Mouse (Mus musculus): ENCODE measurements at regions not wholly inside any gene's neighbourhood (a gene's known extent, or its start where the extent isn't known, plus 50 kb on each side); places are given as distances from the start of the nearest gene placed in this dataset.
"Not testable (repeated sequence)": the region's sequence is repeated elsewhere in the genome, so short reads cannot be mapped to it uniquely, and the experiment has no call there.

DNA sequence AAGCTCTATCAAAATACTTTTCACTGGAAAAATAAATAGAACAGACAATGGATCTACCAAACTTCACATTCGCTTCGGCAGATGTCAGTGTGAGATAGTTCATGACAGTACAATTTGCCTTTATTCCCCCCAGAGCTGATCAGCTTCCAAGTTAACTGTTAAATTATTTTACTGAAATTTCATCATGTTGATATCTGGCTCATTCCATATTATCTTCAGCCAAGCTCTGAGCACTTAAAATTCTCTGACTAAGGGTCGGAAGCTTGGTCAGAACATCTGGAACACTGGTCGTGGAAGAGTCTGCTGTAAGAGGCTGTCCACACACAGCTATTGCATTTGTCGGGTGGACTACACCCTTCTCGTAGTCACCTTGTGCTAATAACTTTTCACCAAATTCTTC, 181.3 kb upstream of the Thumpd2 start:
- H3K4me1 ChIP-seq (ENCODE audit: control insufficient read depth, insufficient read depth, low read length) = no peaks in the 10 kb centered on the region
- H3K27me3 ChIP-seq (ENCODE audit: control insufficient read depth, insufficient read depth, low read length) = no peaks in the 10 kb centered on the region
- H3K4me3 ChIP-seq (ENCODE audit: insufficient read depth, low read depth, low read length) = no peak overlapping the region
- no peak overlapping the region for H3K9ac ChIP-seq (ENCODE audit: low read depth, low read length)
- WGBS = 89% methylated on average over 6 of the region's 6 CpGs
- no peak for TF ChIP-seq POLR2A (IDR thresholded peaks at IDR 0.05; ENCODE audit: extremely low read depth, insufficient read depth, low read length)
- no peak for TF ChIP-seq CTCF (IDR thresholded peaks at IDR 0.05; ENCODE audit: low read depth, low read length)
- H3K36me3 ChIP-seq (ENCODE audit: control insufficient read depth, insufficient read depth, low read length) = no peaks in the 10 kb centered on the region
- H3K27ac ChIP-seq (replicated peaks; ENCODE audit: insufficient read depth, low read depth, low read length) = no peak overlapping the region
- DNase-seq (ENCODE audit: extremely low read depth, low read depth, low spot score) = no peak
- no peaks in the 10 kb centered on the region for H3K79me2 ChIP-seq (ENCODE audit: control insufficient read depth, insufficient read depth, low read length)

GRCm38 (mm10) chr17:81231771-81232170, 166.9 kb upstream of the Thumpd2 start:
- 99% methylated on average over 15 of the region's 18 CpGs for WGBS
- not testable (repeated sequence) for H3K79me2 ChIP-seq (ENCODE audit: control insufficient read depth, insufficient read depth, low read length); DNase-seq (ENCODE audit: extremely low read depth, low read depth, low spot score); H3K27ac ChIP-seq (replicated peaks; ENCODE audit: insufficient read depth, low read depth, low read length); H3K27me3 ChIP-seq (ENCODE audit: control insufficient read depth, insufficient read depth, low read length); H3K9ac ChIP-seq (ENCODE audit: low read depth, low read length); H3K4me3 ChIP-seq (ENCODE audit: insufficient read depth, low read depth, low read length); H3K4me1 ChIP-seq (ENCODE audit: control insufficient read depth, insufficient read depth, low read length); H3K36me3 ChIP-seq (ENCODE audit: control insufficient read depth, insufficient read depth, low read length)

DNA sequence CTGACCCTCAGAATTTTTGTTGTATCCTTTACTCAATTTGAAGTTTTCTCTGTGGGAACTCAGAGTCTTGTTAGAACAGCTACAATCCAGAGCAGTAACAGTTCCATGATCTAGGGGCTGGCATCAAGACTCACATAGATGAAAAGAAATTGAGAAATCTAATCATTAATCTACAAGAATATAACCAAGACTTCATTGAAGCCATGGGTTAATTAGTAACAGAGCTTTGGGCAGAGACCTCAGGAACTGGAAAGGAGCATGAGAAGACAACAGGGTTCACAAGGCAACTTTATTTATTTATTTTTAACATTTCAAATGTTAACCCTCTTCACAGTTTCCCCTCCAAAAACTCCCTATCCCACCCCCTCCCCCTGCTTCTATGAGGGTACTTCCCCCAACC, 160.4 kb upstream of the Thumpd2 start:
- Histone ChIP-seq H3K9ac (ENCODE audit: low read depth, low read length) (no peak overlapping the region), H3K79me2 (ENCODE audit: control insufficient read depth, insufficient read depth, low read length) (no peaks in the 10 kb centered on the region), H3K36me3 (ENCODE audit: control insufficient read depth, insufficient read depth, low read length) (no peaks in the 10 kb centered on the region), H3K4me3 (ENCODE audit: insufficient read depth, low read depth, low read length) (no peak overlapping the region), H3K27me3 (ENCODE audit: control insufficient read depth, insufficient read depth, low read length) (no peaks in the 10 kb centered on the region), H3K27ac (replicated peaks; ENCODE audit: insufficient read depth, low read depth, low read length) (no peak overlapping the region), H3K4me1 (ENCODE audit: control insufficient read depth, insufficient read depth, low read length) (no peaks in the 10 kb centered on the region)
- TF ChIP-seq POLR2A (IDR thresholded peaks at IDR 0.05; ENCODE audit: extremely low read depth, insufficient read depth, low read length) (no peak), CTCF (IDR thresholded peaks at IDR 0.05; ENCODE audit: low read depth, low read length) (no peak)
- DNase-seq (ENCODE audit: extremely low read depth, low read depth, low spot score) = no peak

DNA sequence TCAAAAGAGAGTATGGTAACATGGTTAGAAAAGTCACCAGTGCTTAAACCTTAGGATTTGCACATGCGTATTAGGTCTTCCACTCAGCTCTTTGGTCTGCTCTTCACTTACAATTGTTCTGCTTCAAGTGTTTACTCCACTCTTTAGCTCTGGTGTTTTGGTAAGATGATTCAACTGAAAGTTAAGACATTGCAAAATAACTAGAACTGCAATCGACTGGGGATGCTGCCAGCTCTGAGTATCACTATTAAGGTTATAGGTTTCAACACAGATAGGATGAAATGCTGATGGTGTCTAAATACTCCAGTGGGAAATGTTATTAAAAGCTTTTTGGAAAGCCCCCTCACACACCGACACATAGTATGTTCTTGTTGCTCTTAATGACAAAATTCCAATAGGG, 156.6 kb upstream of the Thumpd2 start:
- Histone ChIP-seq H3K79me2 (ENCODE audit: control insufficient read depth, insufficient read depth, low read length) (no peaks in the 10 kb centered on the region), H3K4me1 (ENCODE audit: control insufficient read depth, insufficient read depth, low read length) (no peaks in the 10 kb centered on the region), H3K4me3 (ENCODE audit: insufficient read depth, low read depth, low read length) (no peak overlapping the region), H3K36me3 (ENCODE audit: control insufficient read depth, insufficient read depth, low read length) (no peaks in the 10 kb centered on the region), H3K27ac (replicated peaks; ENCODE audit: insufficient read depth, low read depth, low read length) (no peak overlapping the region), H3K9ac (ENCODE audit: low read depth, low read length) (no peak overlapping the region), H3K27me3 (ENCODE audit: control insufficient read depth, insufficient read depth, low read length) (no peaks in the 10 kb centered on the region)
- WGBS = 85% methylated on average over 3 of the region's 3 CpGs
- TF ChIP-seq CTCF (IDR thresholded peaks at IDR 0.05; ENCODE audit: low read depth, low read length) (no peak), POLR2A (IDR thresholded peaks at IDR 0.05; ENCODE audit: extremely low read depth, insufficient read depth, low read length) (no peak)
- no peak for DNase-seq (ENCODE audit: extremely low read depth, low read depth, low spot score)

DNA sequence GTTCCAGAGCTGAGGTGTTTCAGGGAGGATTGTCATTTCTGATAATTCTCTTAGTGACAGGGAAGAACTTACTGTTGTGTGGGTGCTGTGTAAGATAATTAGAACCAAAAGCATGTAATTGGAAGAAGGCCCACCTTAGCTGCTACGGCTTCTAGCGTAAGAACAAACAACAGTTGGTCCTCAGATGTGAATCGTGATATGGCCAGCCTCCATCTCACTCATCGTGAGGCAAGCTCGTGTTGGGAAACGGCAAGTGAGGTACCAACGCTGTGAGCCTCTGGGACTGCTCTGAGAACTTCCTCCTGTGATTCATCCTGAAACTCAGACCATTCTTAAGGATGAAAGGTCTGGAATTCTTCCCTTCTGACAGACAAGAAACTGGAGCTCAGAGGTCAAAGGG, 150.0 kb upstream of the Thumpd2 start:
- Histone ChIP-seq H3K27me3 (ENCODE audit: control insufficient read depth, insufficient read depth, low read length) (no peaks in the 10 kb centered on the region), H3K27ac (replicated peaks; ENCODE audit: insufficient read depth, low read depth, low read length) (no peak overlapping the region), H3K9ac (ENCODE audit: low read depth, low read length) (no peak overlapping the region), H3K4me1 (ENCODE audit: control insufficient read depth, insufficient read depth, low read length) (no peaks in the 10 kb centered on the region), H3K4me3 (ENCODE audit: insufficient read depth, low read depth, low read length) (no peak overlapping the region), H3K79me2 (ENCODE audit: control insufficient read depth, insufficient read depth, low read length) (no peaks in the 10 kb centered on the region), H3K36me3 (ENCODE audit: control insufficient read depth, insufficient read depth, low read length) (no peaks in the 10 kb centered on the region)
- no peak for TF ChIP-seq CTCF (IDR thresholded peaks at IDR 0.05; ENCODE audit: low read depth, low read length)
- TF ChIP-seq POLR2A (IDR thresholded peaks at IDR 0.05; ENCODE audit: extremely low read depth, insufficient read depth, low read length) = no peak
- WGBS = 87% methylated on average over 7 of the region's 7 CpGs
- no peak for DNase-seq (ENCODE audit: extremely low read depth, low read depth, low spot score)

GRCm38 (mm10) chr17:81212043-81212442, 147.2 kb upstream of the Thumpd2 start:
- no peaks in the 10 kb centered on the region for H3K4me1 ChIP-seq (ENCODE audit: control insufficient read depth, insufficient read depth, low read length)
- no peak overlapping the region for H3K4me3 ChIP-seq (ENCODE audit: insufficient read depth, low read depth, low read length)
- no peaks in the 10 kb centered on the region for H3K27me3 ChIP-seq (ENCODE audit: control insufficient read depth, insufficient read depth, low read length)
- DNase-seq (ENCODE audit: extremely low read depth, low read depth, low spot score) = no peak
- H3K36me3 ChIP-seq (ENCODE audit: control insufficient read depth, insufficient read depth, low read length) = no peaks in the 10 kb centered on the region
- WGBS = 81% methylated on average over 3 of the region's 3 CpGs
- no peak overlapping the region for H3K9ac ChIP-seq (ENCODE audit: low read depth, low read length)
- H3K79me2 ChIP-seq (ENCODE audit: control insufficient read depth, insufficient read depth, low read length) = no peaks in the 10 kb centered on the region
- TF ChIP-seq POLR2A (IDR thresholded peaks at IDR 0.05; ENCODE audit: extremely low read depth, insufficient read depth, low read length) (no peak), CTCF (IDR thresholded peaks at IDR 0.05; ENCODE audit: low read depth, low read length) (no peak)
- H3K27ac ChIP-seq (replicated peaks; ENCODE audit: insufficient read depth, low read depth, low read length) = no peak overlapping the region
